Mouse (Mus musculus) lung, embryonic 16.5 days (tissue): ENCODE measurements around the gene Ccdc138. TPM values are rescaled to one million over a fixed set of nuclear protein-coding genes. Genes with fewer than 3 reads are reported as not detected.

Source experiments
- ATAC-seq: fragments of 200-750 bp; cut with Nextera tagmentation; 2 replicates; pipeline ENCODE4 v1.8.0; 2017; ENCODE audit warnings: low read depth, mild to moderate bottlenecking, moderate library complexity
- H3K27ac ChIP-seq: fragments of 300-500 bp; sonication (generic); 2 replicates; pipeline ENCODE4 v1.5.1; 2014; ENCODE audit warnings: mild to moderate bottlenecking, control low read depth, low read length
- H3K27me3 ChIP-seq: fragments of 300-500 bp; sonication (generic); 2 replicates; pipeline ENCODE4 v1.6.1; 2014; ENCODE audit warnings: low read depth, low read length, mixed read lengths; ENCODE audit not compliant: control insufficient read depth, insufficient read depth
- H3K36me3 ChIP-seq: fragments of 300-500 bp; sonication (generic); 2 replicates; pipeline ENCODE4 v1.6.1; 2014; ENCODE audit warnings: low read length; ENCODE audit not compliant: control insufficient read depth, insufficient read depth
- H3K4me1 ChIP-seq: fragments of 300-500 bp; sonication (generic); replicated peaks from 2 replicates; pipeline ENCODE4 v1.6.1; 2014; ENCODE audit warnings: low read length, mixed read lengths; ENCODE audit not compliant: control insufficient read depth, insufficient read depth
- H3K4me2 ChIP-seq: fragments of 300-500 bp; sonication (generic); 2 replicates; pipeline ENCODE4 v1.6.1; 2014; ENCODE audit warnings: low read depth, low read length, control low read depth
- H3K4me3 ChIP-seq: fragments of 300-500 bp; sonication (generic); 2 replicates; pipeline ENCODE4 v1.5.1; 2014; ENCODE audit warnings: mild to moderate bottlenecking, low read length, control low read depth
- H3K9ac ChIP-seq: fragments of 300-500 bp; sonication (generic); 2 replicates; pipeline ENCODE4 v1.6.1; 2014; ENCODE audit warnings: low read length, control low read depth
- H3K9me3 ChIP-seq: fragments of 300-500 bp; sonication (generic); 2 replicates; pipeline ENCODE4 v1.6.1; 2016; ENCODE audit warnings: low read length; ENCODE audit not compliant: control insufficient read depth
- whole genome bisulfite sequencing: fragments of 180-500 bp; shearing (Covaris S2); extraction: QIAGEN DNeasy Blood & Tissue Kit; methylation state at CpG from one replicate; pipeline ENCODE4 v1.1.7; 2014; 5-methylcytosine and 5-hydroxymethylcytosine counted together
- polyA plus RNA-seq: library from polyadenylated mRNA; unstranded; fragments of >200 nt; fragmentation: Nextera tagmentation; extraction: Ambion mirVana; gene quantifications from 2 replicates; pipeline ENCODE4 v1.2.1, GENCODE M21; 2015

Ccdc138 gene
- polyA plus RNA-seq: 9.6 and 11.2 TPM in 2 replicates

GRCm38 (mm10) chr10:58497320-58498284 lies at the start of gene Ccdc138:
TSS of gene Ccdc138 (plus strand) at chr10:58497948.
- H3K4me3 ChIP-seq: peak within 1 kb of the TSS; percentile 75
- peak; percentile 99 for ATAC-seq
- no peaks in the 10 kb centered on the region for H3K9me3 ChIP-seq
- peak within 1 kb of the TSS; percentile 59 for H3K4me2 ChIP-seq
- H3K27me3 ChIP-seq: no peaks in the 10 kb centered on the region
- H3K4me1 ChIP-seq: peaks cover 12% of the 10 kb centered on the region
- WGBS: 1% methylated on average over 50 of the region's 50 CpGs
- peak within 1 kb of the TSS; percentile 90 for H3K27ac ChIP-seq
- H3K36me3 ChIP-seq: peaks cover 18% of the 10 kb centered on the region; the same call in 1 of the 2 replicates
- H3K9ac ChIP-seq: peak within 1 kb of the TSS; percentile 78

GRCm38 (mm10) chr10:58451575-58451974 lies 46.2 kb upstream of the Ccdc138 start:
- Histone ChIP-seq H3K4me3 (no peak overlapping the region), H3K27me3 (no peaks in the 10 kb centered on the region), H3K4me1 (no peaks in the 10 kb centered on the region; the same call in 1 of the 2 replicates), H3K36me3 (peaks cover 16% of the 10 kb centered on the region), H3K4me2 (no peak overlapping the region), H3K27ac (no peak overlapping the region), H3K9ac (no peak overlapping the region), H3K9me3 (no peaks in the 10 kb centered on the region)
- no peak for ATAC-seq

GRCm38 (mm10) chr10:58452185-58452584 lies 45.6 kb upstream of the Ccdc138 start:
- WGBS: 79% methylated on average over 1 of the region's 1 CpGs

GRCm38 (mm10) chr10:58459896-58460295 lies 37.9 kb upstream of the Ccdc138 start:
- no peak overlapping the region for H3K4me3 ChIP-seq
- no peak overlapping the region for H3K27ac ChIP-seq
- 97% methylated on average over 1 of the region's 1 CpGs for WGBS
- H3K4me2 ChIP-seq: no peak overlapping the region
- no peaks in the 10 kb centered on the region for H3K4me1 ChIP-seq
- peaks cover 30% of the 10 kb centered on the region for H3K36me3 ChIP-seq
- no peaks in the 10 kb centered on the region for H3K9me3 ChIP-seq
- ATAC-seq: no peak
- H3K9ac ChIP-seq: no peak overlapping the region
- no peaks in the 10 kb centered on the region for H3K27me3 ChIP-seq

More at GRCm38 (mm10) chr10:58452185-58452584, 45.6 kb upstream of the Ccdc138 start:
- H3K27ac ChIP-seq: no peak overlapping the region
- H3K4me3 ChIP-seq: no peak overlapping the region
- H3K9me3 ChIP-seq: no peaks in the 10 kb centered on the region
- H3K4me2 ChIP-seq: no peak overlapping the region
- no peak for ATAC-seq
- no peaks in the 10 kb centered on the region for H3K27me3 ChIP-seq
- H3K4me1 ChIP-seq: no peaks in the 10 kb centered on the region; the same call in 1 of the 2 replicates
- no peak overlapping the region for H3K9ac ChIP-seq
- peaks cover 16% of the 10 kb centered on the region for H3K36me3 ChIP-seq

GRCm38 (mm10) chr10:58477086-58477755 lies 20.5 kb upstream of the Ccdc138 start:
- no peak overlapping the region for H3K4me3 ChIP-seq
- ATAC-seq: no peak
- no peak overlapping the region for H3K4me2 ChIP-seq
- H3K9me3 ChIP-seq: no peaks in the 10 kb centered on the region
- H3K27ac ChIP-seq: no peak overlapping the region
- H3K27me3 ChIP-seq: no peaks in the 10 kb centered on the region
- H3K9ac ChIP-seq: no peak overlapping the region
- 85% methylated on average over 5 of the region's 5 CpGs for WGBS
- no peaks in the 10 kb centered on the region for H3K4me1 ChIP-seq
- peaks cover 37% of the 10 kb centered on the region for H3K36me3 ChIP-seq

- Histone ChIP-seq H3K9ac (no peak overlapping the region), H3K27me3 (no peaks in the 10 kb centered on the region), H3K4me2 (no peak overlapping the region), H3K4me3 (no peak overlapping the region), H3K27ac (no peak overlapping the region), H3K36me3 (peaks cover 40% of the 10 kb centered on the region), H3K4me1 (no peaks in the 10 kb centered on the region), H3K9me3 (no peaks in the 10 kb centered on the region)
- 99% methylated on average over 2 of the region's 2 CpGs for WGBS
- ATAC-seq: no peak
Measured at GRCm38 (mm10) chr10:58478071-58478578, 19.6 kb upstream of the Ccdc138 start.

GRCm38 (mm10) chr10:58479954-58480490 lies 17.7 kb upstream of the Ccdc138 start:
- Histone ChIP-seq H3K4me3 (no peak overlapping the region), H3K9me3 (no peaks in the 10 kb centered on the region), H3K36me3 (peaks cover 46% of the 10 kb centered on the region), H3K4me1 (no peaks in the 10 kb centered on the region), H3K9ac (no peak overlapping the region), H3K4me2 (no peak overlapping the region), H3K27me3 (no peaks in the 10 kb centered on the region), H3K27ac (no peak overlapping the region)
- no peak for ATAC-seq
- 89% methylated on average over 4 of the region's 4 CpGs for WGBS

- H3K36me3 ChIP-seq: peaks cover 40% of the 10 kb centered on the region
- H3K4me1 ChIP-seq: no peaks in the 10 kb centered on the region
- no peak overlapping the region for H3K4me3 ChIP-seq
- no peak overlapping the region for H3K4me2 ChIP-seq
- WGBS: 87% methylated on average over 5 of the region's 5 CpGs
- H3K9ac ChIP-seq: no peak overlapping the region
- H3K27me3 ChIP-seq: no peaks in the 10 kb centered on the region
- ATAC-seq: no peak
- no peaks in the 10 kb centered on the region for H3K9me3 ChIP-seq
- H3K27ac ChIP-seq: no peak overlapping the region
Measured at GRCm38 (mm10) chr10:58491031-58491430, 6.7 kb upstream of the Ccdc138 start.

GRCm38 (mm10) chr10:58495637-58496036 lies 2.1 kb upstream of the Ccdc138 start:
- ATAC-seq: no peak
- 77% methylated on average over 2 of the region's 2 CpGs for WGBS
- Histone ChIP-seq H3K4me1 (peaks cover 12% of the 10 kb centered on the region), H3K4me2 (no peak overlapping the region), H3K9ac (no peak overlapping the region), H3K27me3 (no peaks in the 10 kb centered on the region), H3K9me3 (no peaks in the 10 kb centered on the region), H3K36me3 (peaks cover 31% of the 10 kb centered on the region), H3K4me3 (no peak overlapping the region), H3K27ac (no peak overlapping the region)
